Mouse (Mus musculus): ENCODE measurements around the gene Olfr332.
"Not testable (repeated sequence)": the region's sequence is repeated elsewhere in the genome, so short reads cannot be mapped to it uniquely, and the experiment has no call there.

Olfr332 gene

DNA sequence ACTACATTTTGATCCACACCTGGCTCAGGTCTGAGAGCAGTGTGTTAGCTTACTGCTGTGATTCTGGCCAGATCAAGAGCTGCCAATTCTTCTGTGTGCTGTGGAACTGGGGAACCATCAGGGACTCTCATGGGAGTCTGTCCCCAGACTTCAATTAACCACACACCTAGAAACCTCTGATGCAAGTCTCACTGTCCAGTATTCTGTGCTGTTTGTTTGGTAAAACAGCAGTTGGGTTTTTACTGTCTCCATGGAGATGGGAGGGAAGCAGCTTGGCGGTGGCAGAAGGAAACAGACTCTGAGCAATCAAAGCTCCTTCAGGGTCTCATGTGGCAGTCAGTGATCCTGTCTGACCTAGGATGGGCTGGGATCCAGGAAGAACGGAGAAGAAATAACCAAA, at the start of gene Olfr332:
Gene Olfr332 (minus strand): TSS at position 101 of the 400 bp plus-strand sequence.
- DNase-seq: no peak

DNA sequence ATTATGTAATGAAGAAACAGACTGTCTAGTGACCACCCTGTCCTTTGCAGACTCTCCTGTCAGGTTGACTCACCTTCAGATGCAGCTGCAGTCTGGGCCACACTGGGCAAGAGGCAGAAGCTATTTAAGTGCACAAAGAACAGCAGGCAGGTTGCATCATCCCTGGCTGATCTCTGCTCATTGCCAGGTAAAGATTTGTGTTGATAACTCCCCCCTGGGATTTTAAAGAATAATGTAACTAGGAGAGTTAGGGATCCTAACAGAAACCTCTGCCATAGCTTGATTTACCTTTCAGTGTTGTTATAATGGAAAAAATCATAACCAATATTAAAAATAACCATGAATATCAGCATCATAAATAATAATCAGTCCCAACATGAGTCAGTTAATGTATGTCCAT, 42.4 kb upstream of the Olfr332 start, which contains the start of gene Olfr330:
Gene Olfr330 (minus strand): TSS at position 101 of the 400 bp plus-strand sequence.
- not testable (repeated sequence) for DNase-seq

DNA sequence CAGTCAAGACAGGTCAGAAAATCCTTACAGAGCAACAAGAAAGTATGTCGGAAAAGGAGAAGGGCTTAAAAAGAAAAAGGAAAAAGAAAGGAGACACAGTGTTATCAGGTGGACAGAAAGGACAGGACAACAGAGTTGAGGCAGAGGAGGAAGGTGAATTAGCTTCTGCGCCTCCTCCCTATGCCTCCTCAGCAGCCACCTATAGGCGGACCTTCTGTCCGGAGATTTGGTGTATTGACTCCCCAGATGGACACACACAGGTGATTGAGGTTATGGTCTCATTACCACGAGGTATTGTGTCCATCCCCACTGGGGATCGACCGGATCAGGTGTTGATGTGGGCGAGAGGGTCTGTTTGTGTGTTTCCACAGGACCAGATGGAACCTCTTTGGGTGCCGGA, 27.4 kb upstream of the Olfr332 start:
- peak; percentile 29 for DNase-seq

DNA sequence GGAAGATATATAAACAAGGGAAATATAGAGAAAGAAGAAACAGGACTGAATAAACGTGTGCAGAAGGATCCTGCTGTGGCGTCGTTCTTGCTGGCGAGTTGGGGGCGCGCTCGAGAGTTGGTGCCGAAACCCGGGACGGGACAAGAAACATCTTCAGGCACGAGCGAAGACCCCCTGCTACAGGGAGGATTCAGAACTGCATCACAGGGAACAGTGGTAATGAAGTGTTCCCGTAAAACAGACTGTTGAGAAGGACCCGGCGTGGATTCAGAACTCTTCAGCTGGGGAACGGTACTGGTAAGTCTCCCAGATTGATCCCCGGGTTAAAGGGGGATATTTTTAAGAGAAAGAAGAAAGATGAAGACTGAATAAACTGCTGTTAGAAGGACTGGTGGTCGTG, 26.6 kb upstream of the Olfr332 start:
- peak; percentile 68 for DNase-seq

DNA sequence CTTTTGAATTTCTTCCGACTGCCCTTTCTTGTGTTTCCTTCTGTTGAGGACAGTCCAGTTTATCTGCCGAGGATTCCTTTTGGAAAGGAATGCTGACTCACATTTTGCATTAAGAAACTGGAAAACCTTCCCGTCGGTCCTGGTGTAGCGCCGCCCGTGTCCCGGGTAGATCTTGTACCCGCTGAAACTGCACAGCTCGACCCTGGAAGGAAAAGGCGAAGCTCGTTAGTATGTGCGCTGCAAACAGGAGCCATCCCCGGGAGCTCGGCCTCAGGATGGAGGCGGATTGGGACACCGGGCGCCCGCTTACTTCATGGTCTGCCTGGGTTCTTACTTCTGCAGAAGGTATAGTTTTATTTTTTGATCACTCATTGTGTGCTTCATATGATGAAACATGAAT, 16.7 kb upstream of the Olfr332 start:
- not testable (repeated sequence) for DNase-seq

DNA sequence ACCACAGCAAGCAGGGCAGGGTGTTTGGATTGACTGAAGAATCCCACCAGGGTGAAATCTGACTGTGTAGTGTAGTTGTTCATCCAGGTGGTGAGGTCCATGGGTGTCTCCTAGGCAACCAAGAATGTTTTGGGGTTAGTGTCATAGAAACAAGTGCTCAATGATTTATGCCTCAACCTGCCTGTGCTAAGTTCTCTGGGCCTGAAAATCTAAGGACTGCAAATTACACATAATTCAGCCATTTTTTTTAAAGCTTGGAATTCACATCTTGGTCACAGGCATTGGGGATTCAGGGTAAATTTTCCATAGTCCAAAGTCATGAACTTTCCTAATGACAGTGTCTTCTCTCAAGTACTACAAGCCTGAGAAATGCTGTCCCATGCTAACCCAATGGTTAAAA, 10.1 kb upstream of the Olfr332 start, which contains the start of gene Olfr331:
Gene Olfr331 (minus strand): TSS at position 101 of the 400 bp plus-strand sequence.
- not testable (repeated sequence) for DNase-seq

DNA sequence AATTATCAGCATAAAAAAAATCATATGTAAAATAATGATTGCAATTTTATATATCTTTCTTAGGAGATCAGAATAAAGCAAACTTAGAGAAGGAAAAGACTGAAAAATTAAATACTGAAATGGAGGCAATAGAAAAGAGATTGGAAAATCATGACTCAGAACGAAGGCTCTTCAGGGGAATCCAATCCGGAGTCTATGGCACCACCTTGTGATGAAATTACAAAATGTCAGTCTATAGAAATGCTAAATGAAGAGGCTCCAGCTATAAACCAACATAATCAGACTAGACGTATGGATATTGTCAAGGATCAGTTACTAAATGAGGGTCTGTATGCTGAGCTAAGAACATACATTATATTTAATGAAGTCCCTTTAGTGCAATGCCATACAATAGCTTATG, 6.9 kb upstream of the Olfr332 start:
- no peak for DNase-seq

GRCm38 (mm10) chr11:58498761-58499160, 6.4 kb upstream of the Olfr332 start:
- DNase-seq: no peak

DNA sequence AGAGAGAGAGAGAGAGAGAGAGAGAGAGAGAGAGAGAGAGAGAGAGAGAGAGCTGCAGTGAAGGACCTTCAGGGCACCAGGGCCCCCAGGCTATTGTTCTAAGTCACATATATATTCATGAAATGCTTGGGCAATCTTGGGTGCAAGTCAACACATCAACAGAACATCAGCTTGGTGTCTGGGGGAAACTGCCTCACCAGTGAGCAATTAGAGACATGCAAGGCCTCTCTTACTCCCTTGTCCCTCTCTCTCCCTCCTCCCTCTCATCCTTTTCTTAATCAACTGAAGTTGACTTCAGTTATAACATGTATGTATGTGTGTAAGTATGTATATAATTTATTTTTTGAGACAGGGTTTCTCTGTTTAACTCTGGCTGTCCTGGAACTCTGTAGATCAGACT, 30.2 kb downstream of the Olfr332 start, which contains the start of gene Olfr30:
Gene Olfr30 (minus strand): TSS at position 101 of the 400 bp plus-strand sequence.
- no peak for DNase-seq

GRCm38 (mm10) chr11:58453592-58453991, 38.8 kb downstream of the Olfr332 start:
- no peak for DNase-seq

GRCm38 (mm10) chr11:58452759-58453158, 39.6 kb downstream of the Olfr332 start, which contains the start of gene Lypd9:
TSS of gene Lypd9 (minus strand) at chr11:58452923.
- DNase-seq: no peak

All from thymus, postnatal 14 days (tissue).